Mouse (Mus musculus): ENCODE results near the gene Creb3. TPM values are rescaled to one million over a fixed set of nuclear protein-coding genes. Genes with fewer than 3 reads are reported as not detected.

Gene Creb3
- polyA plus RNA-seq, 1 experiment from 2014 or later: 62.3 TPM

DNA sequence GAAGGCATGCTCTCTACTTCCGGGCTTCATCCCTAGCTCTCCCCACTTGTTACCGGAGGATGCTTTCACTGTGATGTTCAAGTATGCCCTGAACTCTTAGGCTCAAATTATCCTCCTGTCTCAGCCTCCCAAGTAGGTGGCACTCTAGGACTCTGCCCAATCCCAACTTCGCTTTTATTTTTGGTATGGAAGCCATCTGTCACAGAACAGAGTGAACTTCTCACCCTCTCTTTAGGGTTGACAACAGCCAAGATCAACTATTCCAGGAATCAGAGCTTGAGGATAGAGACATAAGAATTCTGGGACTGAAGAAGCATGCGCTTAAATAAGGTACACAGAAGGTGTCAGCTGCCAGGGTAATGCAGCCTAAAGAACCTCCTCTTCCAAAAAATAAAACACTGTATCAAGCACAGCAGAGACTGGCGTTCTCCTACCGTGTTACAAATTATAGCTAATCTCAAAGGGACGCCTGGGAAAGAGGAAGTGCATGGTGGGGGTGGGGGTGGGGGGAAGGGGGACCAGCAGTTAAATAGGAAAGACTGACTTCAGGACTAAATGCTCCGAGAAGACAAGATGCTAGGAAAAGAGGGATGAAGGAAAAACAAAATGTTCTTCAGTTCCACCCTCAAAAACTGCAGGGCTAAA lies 15.2 kb downstream of the Creb3 start:
- no peaks in the 10 kb centered on the region for H3K9me3 ChIP-seq (ENCODE audit: control insufficient read depth, low read length)
- H3K27ac ChIP-seq (replicated peaks in 1 of 2; ENCODE audit: control insufficient read depth in 1 of 2, insufficient read depth in 1 of 2, low read depth in 2 of 2, low read length in 2 of 2): no peak overlapping the region
- no peaks in the 10 kb centered on the region for H3K27me3 ChIP-seq (ENCODE audit: control insufficient read depth, insufficient read depth, low read length)
- peak overlapping the region; percentile 95 for H3K4me2 ChIP-seq (ENCODE audit: low read length)
- 30% methylated on average over 8 of the region's 8 CpGs for WGBS
- ATAC-seq (ENCODE audit: insufficient number of reproducible peaks, insufficient read depth, low FRiP score, low read depth): no peak
- peak overlapping the region; percentile 86 to 88 for H3K4me3 ChIP-seq (ENCODE audit: control insufficient read depth in 1 of 2, insufficient read depth in 1 of 2, low read depth in 1 of 2, low read length in 2 of 2)
- peaks cover 55% of the 10 kb centered on the region for H3K36me3 ChIP-seq (ENCODE audit: control insufficient read depth, insufficient read depth, low read length)
- H3K4me1 ChIP-seq (ENCODE audit: control insufficient read depth in 2 of 2, insufficient read depth in 2 of 2, low read length in 2 of 2): peaks cover 14 to 30% of the 10 kb centered on the region in 2 experiments
- peak overlapping the region; percentile 80 for H3K9ac ChIP-seq (ENCODE audit: low read length)

DNA sequence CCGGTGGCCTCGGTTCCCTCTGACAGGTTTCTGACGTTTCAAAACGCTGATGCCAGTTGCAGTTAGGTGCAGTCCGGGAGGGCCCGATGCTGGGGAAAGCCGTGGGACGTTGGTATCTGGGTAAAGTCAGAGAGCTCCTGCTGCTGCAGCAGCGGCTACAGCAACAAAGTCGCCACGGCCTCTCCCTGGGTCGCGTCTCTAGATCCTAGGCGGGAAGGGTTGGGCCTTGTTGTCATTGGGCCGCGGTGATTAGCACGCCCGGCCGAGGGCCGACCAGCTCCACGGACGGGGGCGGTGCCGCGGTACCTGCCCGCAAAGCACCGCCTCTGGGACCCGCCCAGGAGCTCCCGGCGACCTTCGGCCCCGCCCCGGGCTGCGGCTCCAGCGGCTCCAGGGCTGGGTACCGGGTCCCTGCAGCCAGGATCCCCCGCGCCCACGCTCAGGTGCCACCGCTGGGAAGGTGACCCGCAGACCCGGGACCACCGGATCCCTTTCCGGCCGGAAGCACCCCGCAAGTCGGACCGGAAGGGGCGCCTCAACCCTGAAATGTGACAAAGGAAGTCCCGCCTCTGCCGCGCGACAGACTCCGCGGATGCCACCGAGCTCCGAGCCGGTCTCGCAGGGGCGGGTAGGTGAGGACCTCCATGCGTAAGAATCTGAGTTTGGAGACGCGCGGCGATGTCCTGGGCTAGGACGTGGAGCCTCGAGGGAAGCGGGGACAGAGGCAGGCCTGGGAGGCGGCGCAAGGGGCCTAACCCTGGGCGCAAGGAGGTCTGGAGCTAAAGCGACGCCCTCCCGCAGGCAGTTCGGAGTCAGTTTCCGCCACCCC lies 16.5 kb downstream of the Creb3 start, which contains the start of the genes Rgp1 and Gba2:
Rgp1 (plus strand) TSS at position 340 of the 829 bp plus-strand sequence.
Gba2 (minus strand) TSS at position 498 of the 829 bp plus-strand sequence.
- no peaks in the 10 kb centered on the region for H3K9me3 ChIP-seq (ENCODE audit: control insufficient read depth, low read length)
- H3K4me2 ChIP-seq (ENCODE audit: low read length): peak within 1 kb of the TSS; percentile 95
- no peaks in the 10 kb centered on the region for H3K27me3 ChIP-seq (ENCODE audit: control insufficient read depth, insufficient read depth, low read length)
- peak within 1 kb of the TSS; percentile 86 to 88 for H3K4me3 ChIP-seq (ENCODE audit: control insufficient read depth in 1 of 2, insufficient read depth in 1 of 2, low read depth in 1 of 2, low read length in 2 of 2)
- H3K27ac ChIP-seq (replicated peaks in 1 of 2; ENCODE audit: control insufficient read depth in 1 of 2, insufficient read depth in 1 of 2, low read depth in 2 of 2, low read length in 2 of 2): peak within 1 kb of the TSS; percentile 78 to 91
- WGBS: under 1% methylated on average over 75 of the region's 76 CpGs
- peaks cover 14 to 30% of the 10 kb centered on the region in 2 experiments for H3K4me1 ChIP-seq (ENCODE audit: control insufficient read depth in 2 of 2, insufficient read depth in 2 of 2, low read length in 2 of 2)
- peak within 1 kb of the TSS; percentile 80 for H3K9ac ChIP-seq (ENCODE audit: low read length)
- ATAC-seq (ENCODE audit: insufficient number of reproducible peaks, insufficient read depth, low FRiP score, low read depth): peak; percentile 93
- H3K36me3 ChIP-seq (ENCODE audit: control insufficient read depth, insufficient read depth, low read length): peaks cover 55% of the 10 kb centered on the region

GRCm38 (mm10) chr4:43579256-43579655 lies 17.1 kb downstream of the Creb3 start:
- H3K36me3 ChIP-seq (ENCODE audit: control insufficient read depth, insufficient read depth, low read length): peaks cover 54% of the 10 kb centered on the region
- ATAC-seq (ENCODE audit: insufficient number of reproducible peaks, insufficient read depth, low FRiP score, low read depth): no peak
- peaks cover 14 to 30% of the 10 kb centered on the region in 2 experiments for H3K4me1 ChIP-seq (ENCODE audit: control insufficient read depth in 2 of 2, insufficient read depth in 2 of 2, low read length in 2 of 2)
- H3K9me3 ChIP-seq (ENCODE audit: control insufficient read depth, low read length): no peaks in the 10 kb centered on the region
- H3K27ac ChIP-seq (replicated peaks in 1 of 2; ENCODE audit: control insufficient read depth in 1 of 2, insufficient read depth in 1 of 2, low read depth in 2 of 2, low read length in 2 of 2): peak overlapping the region; percentile 78 to 91; a peak in 3 of 4 replicates
- H3K4me3 ChIP-seq (ENCODE audit: control insufficient read depth in 1 of 2, insufficient read depth in 1 of 2, low read depth in 1 of 2, low read length in 2 of 2): peak overlapping the region; percentile 86 to 88
- 4% methylated on average over 10 of the region's 10 CpGs for WGBS
- peak overlapping the region; percentile 95 for H3K4me2 ChIP-seq (ENCODE audit: low read length)
- peak overlapping the region; percentile 80 for H3K9ac ChIP-seq (ENCODE audit: low read length)
- H3K27me3 ChIP-seq (ENCODE audit: control insufficient read depth, insufficient read depth, low read length): no peaks in the 10 kb centered on the region

DNA sequence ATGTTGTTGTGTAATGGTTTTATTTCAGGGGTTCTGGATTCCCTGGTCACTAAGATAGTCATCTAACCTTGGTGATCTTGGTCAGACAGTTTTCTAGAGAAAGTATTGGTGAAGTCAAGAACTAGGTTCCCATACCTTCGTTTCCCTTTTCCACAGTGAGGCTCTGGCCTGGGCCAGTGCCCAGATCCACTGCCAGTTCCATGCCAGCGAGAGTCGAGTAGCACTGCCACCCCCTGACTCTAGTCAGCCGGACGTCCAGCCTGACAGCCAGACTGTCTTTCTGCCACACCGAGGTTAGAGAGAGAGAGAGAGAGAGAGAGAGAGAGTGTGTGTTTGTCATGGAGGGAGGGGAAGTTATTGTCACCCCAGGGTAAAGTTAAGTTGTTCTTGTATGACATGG lies 17.6 kb downstream of the Creb3 start:
- H3K4me2 ChIP-seq (ENCODE audit: low read length): peak overlapping the region; percentile 95
- WGBS: 83% methylated on average over 6 of the region's 6 CpGs
- H3K4me3 ChIP-seq (ENCODE audit: control insufficient read depth in 1 of 2, insufficient read depth in 1 of 2, low read depth in 1 of 2, low read length in 2 of 2): peak overlapping the region; percentile 86 to 88; a peak in 3 of 4 replicates
- peak overlapping the region; percentile 80 for H3K9ac ChIP-seq (ENCODE audit: low read length)
- ATAC-seq (ENCODE audit: insufficient number of reproducible peaks, insufficient read depth, low FRiP score, low read depth): no peak
- H3K4me1 ChIP-seq (ENCODE audit: control insufficient read depth in 2 of 2, insufficient read depth in 2 of 2, low read length in 2 of 2): peaks cover 14 to 31% of the 10 kb centered on the region in 2 experiments
- no peaks in the 10 kb centered on the region for H3K27me3 ChIP-seq (ENCODE audit: control insufficient read depth, insufficient read depth, low read length)
- no peaks in the 10 kb centered on the region for H3K9me3 ChIP-seq (ENCODE audit: control insufficient read depth, low read length)
- H3K36me3 ChIP-seq (ENCODE audit: control insufficient read depth, insufficient read depth, low read length): peaks cover 52% of the 10 kb centered on the region
- no peak overlapping the region for H3K27ac ChIP-seq (replicated peaks in 1 of 2; ENCODE audit: control insufficient read depth in 1 of 2, insufficient read depth in 1 of 2, low read depth in 2 of 2, low read length in 2 of 2)

GRCm38 (mm10) chr4:43580721-43581120 lies 18.6 kb downstream of the Creb3 start:
- Histone ChIP-seq H3K27ac (replicated peaks in 1 of 2; ENCODE audit: control insufficient read depth in 1 of 2, insufficient read depth in 1 of 2, low read depth in 2 of 2, low read length in 2 of 2) (no peak overlapping the region), H3K4me2 (ENCODE audit: low read length) (no peak overlapping the region), H3K36me3 (ENCODE audit: control insufficient read depth, insufficient read depth, low read length) (peaks cover 45% of the 10 kb centered on the region), H3K9me3 (ENCODE audit: control insufficient read depth, low read length) (no peaks in the 10 kb centered on the region), H3K4me3 (ENCODE audit: control insufficient read depth in 1 of 2, insufficient read depth in 1 of 2, low read depth in 1 of 2, low read length in 2 of 2) (no peak overlapping the region), H3K4me1 (ENCODE audit: control insufficient read depth in 2 of 2, insufficient read depth in 2 of 2, low read length in 2 of 2) (peaks cover 14 to 32% of the 10 kb centered on the region in 2 experiments), H3K9ac (ENCODE audit: low read length) (no peak overlapping the region), H3K27me3 (ENCODE audit: control insufficient read depth, insufficient read depth, low read length) (no peaks in the 10 kb centered on the region)
- WGBS: 97% methylated on average over 5 of the region's 5 CpGs
- no peak for ATAC-seq (ENCODE audit: insufficient number of reproducible peaks, insufficient read depth, low FRiP score, low read depth)

DNA sequence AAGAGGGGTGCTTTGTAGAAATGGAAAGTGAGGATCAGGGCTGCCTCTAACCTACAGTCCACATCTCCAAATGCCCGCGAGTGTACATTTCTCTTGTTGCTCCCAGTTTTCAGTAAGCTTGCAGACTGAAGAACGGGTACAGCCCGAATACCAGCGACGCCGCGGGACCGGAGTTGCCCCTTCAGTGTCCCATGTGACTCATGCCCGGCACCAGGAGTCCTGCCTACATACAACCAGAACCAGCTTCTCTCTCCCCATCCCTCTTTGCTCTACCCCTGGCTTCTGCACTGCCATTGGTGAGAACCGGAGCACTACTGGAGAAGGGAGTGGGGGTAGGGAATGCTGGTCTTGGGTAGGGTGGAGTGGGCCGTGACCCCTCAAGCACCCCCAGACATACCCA lies 19.2 kb downstream of the Creb3 start:
- H3K27ac ChIP-seq (replicated peaks in 1 of 2; ENCODE audit: control insufficient read depth in 1 of 2, insufficient read depth in 1 of 2, low read depth in 2 of 2, low read length in 2 of 2): no peak overlapping the region
- ATAC-seq (ENCODE audit: insufficient number of reproducible peaks, insufficient read depth, low FRiP score, low read depth): no peak
- no peaks in the 10 kb centered on the region for H3K27me3 ChIP-seq (ENCODE audit: control insufficient read depth, insufficient read depth, low read length)
- WGBS: 90% methylated on average over 12 of the region's 12 CpGs
- H3K4me1 ChIP-seq (ENCODE audit: control insufficient read depth in 2 of 2, insufficient read depth in 2 of 2, low read length in 2 of 2): peaks cover 14 to 28% of the 10 kb centered on the region in 2 experiments
- no peaks in the 10 kb centered on the region for H3K9me3 ChIP-seq (ENCODE audit: control insufficient read depth, low read length)
- peaks cover 44% of the 10 kb centered on the region for H3K36me3 ChIP-seq (ENCODE audit: control insufficient read depth, insufficient read depth, low read length)
- no peak overlapping the region for H3K4me3 ChIP-seq (ENCODE audit: control insufficient read depth in 1 of 2, insufficient read depth in 1 of 2, low read depth in 1 of 2, low read length in 2 of 2)
- no peak overlapping the region for H3K4me2 ChIP-seq (ENCODE audit: low read length)
- H3K9ac ChIP-seq (ENCODE audit: low read length): no peak overlapping the region

- Histone ChIP-seq H3K27ac (replicated peaks in 1 of 2; ENCODE audit: control insufficient read depth in 1 of 2, insufficient read depth in 1 of 2, low read depth in 2 of 2, low read length in 2 of 2) (no peak overlapping the region), H3K4me3 (ENCODE audit: control insufficient read depth in 1 of 2, insufficient read depth in 1 of 2, low read depth in 1 of 2, low read length in 2 of 2) (no peak overlapping the region), H3K9ac (ENCODE audit: low read length) (no peak overlapping the region), H3K4me2 (ENCODE audit: low read length) (no peak overlapping the region), H3K4me1 (ENCODE audit: control insufficient read depth in 2 of 2, insufficient read depth in 2 of 2, low read length in 2 of 2) (peaks cover 5 to 19% of the 10 kb centered on the region in 2 experiments), H3K27me3 (ENCODE audit: control insufficient read depth, insufficient read depth, low read length) (no peaks in the 10 kb centered on the region), H3K9me3 (ENCODE audit: control insufficient read depth, low read length) (no peaks in the 10 kb centered on the region), H3K36me3 (ENCODE audit: control insufficient read depth, insufficient read depth, low read length) (peaks cover 41% of the 10 kb centered on the region)
- 91% methylated on average over 5 of the region's 5 CpGs for WGBS
- ATAC-seq (ENCODE audit: insufficient number of reproducible peaks, insufficient read depth, low FRiP score, low read depth): no peak
Measured at GRCm38 (mm10) chr4:43582241-43582640, 20.1 kb downstream of the Creb3 start.
